In genomic region chr10:21559769-21560168, GRCm38 (mm10) we compare ENCODE assay signal across 9 mouse cellular contexts. TPM values are rescaled to one million over a fixed set of nuclear protein-coding genes. Genes with fewer than 3 reads are reported as not detected.
DNase-seq lines count a peak whose midpoint lies in the region; ATAC-seq lines count a peak whose summit lies in the region.
"Had no signal": no experiment of that assay in that cellular context is flagged by ENCODE, and none has a peak within 500 bp of the region (broad histone marks: within the 10 kb centered on the region; RNA-seq: fewer than 3 reads in every experiment).

No protein-coding gene starts in this region.

- ATAC-seq in megakaryocyte progenitor cell, adult 5-6 weeks (replicated peaks; ENCODE audit: poor library complexity), result peak; percentile 46
- no peak for ATAC-seq in erythroid progenitor cell, adult 5-6 weeks (replicated peaks; ENCODE audit: low FRiP score, poor library complexity, severe bottlenecking)

- DNase-seq in adrenal gland, adult (ENCODE audit: inconsistent age in 2 of 2, low spot score in 1 of 2), result peak; percentile 40
- no peak for DNase-seq in adrenal gland, postnatal 4 days (ENCODE audit: low spot score in 2 of 2)
- DNase-seq in CD4-positive, CD25-positive, alpha-beta regulatory T cell, adult 2 months (ENCODE audit: low read depth, low spot score), result peak; percentile 74
- DNase-seq in kidney, adult 8-10 months, result peak; percentile 45 to 55
- DNase-seq in left cerebral cortex, adult 9 months (ENCODE audit: low spot score in 2 of 2), result no peak
- no peak for DNase-seq in ovary, postnatal 10 days (ENCODE audit: low spot score)

RNA-seq across cellular contexts. Expression of gene 1700020N01Rik, which starts 33.2 kb away (rescaled TPM):
- under 1 TPM in 1 of 2 experiments, not detected in 1; 0.36 TPM for total RNA-seq in adrenal gland, postnatal 4 days (2021)
- not detected in 2 replicates for total RNA-seq in megakaryocyte progenitor cell, adult 5-6 weeks (2015)
- not detected in 2 replicates for total RNA-seq in megakaryocyte progenitor cell, adult 5-6 weeks (2017)
- total RNA-seq in erythroid progenitor cell, adult 5-6 weeks (2015; ENCODE audit: low replicate concordance), result not detected in 2 replicates
- total RNA-seq in erythroid progenitor cell, adult 5-6 weeks (2017; ENCODE audit: low replicate concordance), result not detected in 2 replicates
- total RNA-seq: liver, adult 2 months had no signal

Comparison
In these comparisons a context has a peak if more than half of its experiments do, and no peak if none do; other contexts are left out.
1. DNase-seq: peak in adrenal gland, adult (2 of 2), CD4-positive, CD25-positive, alpha-beta regulatory T cell, adult 2 months (single experiment) and kidney, adult 8-10 months (2 of 2); none in adrenal gland, postnatal 4 days (0 of 2), left cerebral cortex, adult 9 months (0 of 2) and ovary, postnatal 10 days (single experiment).